1 mouse cellular context compared by ENCODE assay signal in the genomic region with DNA sequence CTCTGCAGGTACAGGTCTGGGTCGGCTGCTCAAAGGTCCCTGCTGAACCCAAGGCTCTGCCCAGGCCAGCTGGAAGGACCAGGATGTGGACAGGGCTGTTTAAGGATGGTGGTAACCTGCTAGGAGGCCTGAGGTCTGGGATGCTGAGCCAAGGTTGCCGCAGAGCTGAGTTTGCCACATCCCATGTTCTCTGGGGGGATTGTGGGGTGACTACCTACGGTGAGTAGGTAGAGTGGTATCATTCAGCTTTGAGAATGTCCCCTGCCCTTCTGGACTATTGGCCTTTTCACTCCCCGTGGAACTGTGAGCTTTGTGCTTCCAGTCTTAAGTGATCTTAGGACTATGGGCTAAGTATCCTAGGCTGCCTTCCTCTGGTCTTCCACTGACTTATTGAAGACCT.
TF ChIP-seq lines count a peak whose summit lies in the region.

No protein-coding gene starts in this region.

TF ChIP-seq in CH12.LX, 34 proteins besides CTCF, POLR2A, EP300 and RAD21:
- TF ChIP-seq IRF4 (IDR thresholded peaks at IDR 0.05; ENCODE audit: low read depth, low read length), result no peak
- TF ChIP-seq E2F4 (IDR thresholded peaks at IDR 0.05; ENCODE audit: insufficient replicate concordance, low read depth, low read length), result no peak
- TF ChIP-seq ZMIZ1 (IDR thresholded peaks at IDR 0.05; ENCODE audit: low read depth, low read length), result 0 out of 2 replicates have a peak, but pooled peaks have one; percentile 5
- TF ChIP-seq JUN (IDR thresholded peaks at IDR 0.05; ENCODE audit: insufficient read depth, low read depth, low read length), result no peak
- no peak for TF ChIP-seq MAFK (IDR thresholded peaks at IDR 0.05; ENCODE audit: insufficient replicate concordance, low read length)
- TF ChIP-seq TBP (conservative IDR thresholded peaks at IDR 0.05; ENCODE audit: low read depth, low read length), result no peak
TF ChIP-seq in CH12.LX: peak in this region for 1.
